Mouse (Mus musculus): ENCODE results near the gene Cct5.

Gene Cct5

GRCm38 (mm10) chr15:31601646-31602374 is at the start of gene Cct5, which contains the start of gene Fam173b:
Gene Cct5, minus strand, starts transcription at chr15:31601804.
Gene Fam173b, plus strand, starts transcription at chr15:31601852.
- DNase-seq, result peak; percentile 99

GRCm38 (mm10) chr15:31650821-31651220 is 49.2 kb upstream of the Cct5 start:
- DNase-seq, result no peak

DNA sequence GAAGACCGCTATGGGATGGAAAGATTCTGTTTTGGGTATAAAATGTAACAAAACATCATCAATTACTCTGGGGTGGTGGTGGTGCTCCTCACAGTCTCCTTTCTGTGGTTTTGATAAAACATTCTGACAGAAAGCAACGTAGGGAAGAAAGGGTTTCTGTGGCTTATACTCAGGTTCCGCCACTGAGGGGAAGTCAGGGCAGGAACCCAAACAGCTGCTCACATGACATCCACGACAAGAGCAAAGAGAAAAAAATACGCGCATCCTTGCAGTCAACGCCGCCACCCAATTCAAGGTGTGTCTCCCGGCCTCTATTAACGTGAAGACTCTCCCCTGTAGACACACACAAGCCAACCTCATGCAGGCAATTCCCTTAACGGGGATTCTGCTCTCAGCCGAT is 48.1 kb upstream of the Cct5 start:
- peak; percentile 4 for DNase-seq

DNA sequence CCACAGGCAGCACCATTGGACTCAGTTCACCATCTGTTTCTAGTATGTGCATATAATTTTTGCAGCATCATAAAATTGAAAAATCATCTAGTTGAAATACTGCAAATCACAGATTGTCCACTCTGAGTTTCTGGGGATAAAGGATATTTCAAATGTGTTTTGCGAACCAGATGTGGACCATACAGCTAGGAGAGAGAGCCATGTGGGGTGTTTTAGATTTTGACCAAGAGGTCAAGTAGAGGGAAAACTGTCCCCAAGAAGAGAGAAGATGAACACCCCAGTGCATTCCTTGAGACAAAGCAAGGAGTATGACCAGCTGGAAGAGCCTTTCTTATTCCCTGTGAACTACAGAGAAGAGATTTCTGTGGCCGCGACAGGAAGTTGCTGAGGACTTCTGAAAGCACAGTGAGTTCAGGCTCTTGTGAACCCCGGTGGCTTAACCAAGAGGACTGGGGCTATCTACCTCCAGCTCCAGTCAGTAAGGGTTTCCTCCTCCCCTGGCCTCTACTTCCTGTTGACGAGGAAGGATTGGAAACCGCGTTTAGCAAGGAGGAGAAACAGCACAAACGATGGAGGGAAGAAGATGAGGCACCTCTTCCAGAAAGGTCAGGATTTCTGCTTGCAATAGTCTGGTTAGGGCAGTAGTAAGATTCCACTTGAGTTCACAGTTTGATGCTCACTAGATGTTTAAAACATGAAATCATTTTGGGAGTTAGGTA is 46.4 kb upstream of the Cct5 start:
- DNase-seq, result no peak

GRCm38 (mm10) chr15:31647225-31647624 is 45.6 kb upstream of the Cct5 start:
- DNase-seq, result no peak

DNA sequence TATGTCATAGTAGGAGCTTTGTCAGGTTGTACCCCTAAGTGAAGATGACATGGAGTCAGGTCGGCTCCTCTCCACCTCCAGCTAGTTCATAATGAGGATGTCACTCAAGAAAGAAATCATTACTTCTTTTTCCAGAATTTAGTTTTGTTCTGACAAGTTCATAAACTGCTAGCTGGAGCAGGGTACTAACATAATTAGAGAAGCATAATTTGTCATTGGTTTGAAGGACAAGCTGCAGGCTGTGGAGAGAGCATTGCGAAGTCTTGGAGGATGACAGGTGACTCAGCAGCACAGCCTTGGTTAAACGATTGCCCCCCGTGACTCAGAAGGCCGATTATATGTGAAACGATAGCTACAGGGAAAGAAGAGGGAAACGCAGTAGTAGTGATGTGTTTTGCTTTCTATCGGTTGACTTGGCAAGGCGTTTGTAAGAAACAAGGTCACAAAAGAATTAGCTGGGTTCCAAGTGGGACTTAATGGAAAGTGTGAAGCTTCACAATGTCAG is 34.5 kb upstream of the Cct5 start:
- no peak for DNase-seq

DNA sequence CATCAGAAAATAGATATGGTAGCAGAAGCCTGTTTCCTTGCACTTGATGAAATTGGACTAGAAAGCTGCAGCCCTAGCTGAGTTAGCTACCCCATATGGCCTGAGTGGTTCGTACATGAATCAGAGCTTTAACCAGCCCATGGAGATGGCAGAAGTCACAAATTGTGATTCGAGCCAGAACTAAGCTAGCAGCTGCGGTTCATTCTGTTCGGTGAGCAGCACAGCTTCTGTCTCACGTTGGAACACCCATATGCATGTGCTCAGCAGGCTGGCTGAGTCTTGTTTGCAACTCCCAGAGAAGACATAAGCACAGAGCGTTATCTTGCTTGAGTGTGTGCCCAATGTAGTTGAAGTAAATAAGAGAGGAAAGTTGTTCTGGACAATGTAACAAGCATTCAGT is 33.0 kb upstream of the Cct5 start:
- DNase-seq, result no peak

DNA sequence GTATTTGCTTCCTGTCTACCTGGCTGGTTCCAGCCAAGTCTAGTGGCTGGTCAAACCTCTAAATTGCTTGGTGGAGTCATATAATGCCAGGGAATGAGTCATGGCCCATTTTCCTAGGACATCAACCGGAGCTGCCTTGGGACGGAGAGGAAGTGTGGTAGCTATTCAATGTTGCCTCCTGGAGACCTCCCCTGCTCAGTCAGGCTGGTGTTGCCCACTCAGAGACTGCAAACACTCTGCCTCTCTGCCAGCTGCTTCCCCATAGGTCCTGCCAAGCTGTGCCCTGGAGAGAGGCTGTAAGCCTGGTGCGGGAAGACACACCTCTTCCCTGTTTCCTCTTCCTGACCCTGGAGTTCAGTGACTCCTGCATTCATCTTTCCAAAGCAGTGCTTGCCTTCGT is 30.9 kb upstream of the Cct5 start:
- no peak for DNase-seq

GRCm38 (mm10) chr15:31631396-31631858 is 29.8 kb upstream of the Cct5 start:
- no peak for DNase-seq

GRCm38 (mm10) chr15:31629556-31629955 is 28.0 kb upstream of the Cct5 start:
- DNase-seq, result no peak

GRCm38 (mm10) chr15:31628180-31628579 is 26.6 kb upstream of the Cct5 start:
- DNase-seq, result no peak

DNA sequence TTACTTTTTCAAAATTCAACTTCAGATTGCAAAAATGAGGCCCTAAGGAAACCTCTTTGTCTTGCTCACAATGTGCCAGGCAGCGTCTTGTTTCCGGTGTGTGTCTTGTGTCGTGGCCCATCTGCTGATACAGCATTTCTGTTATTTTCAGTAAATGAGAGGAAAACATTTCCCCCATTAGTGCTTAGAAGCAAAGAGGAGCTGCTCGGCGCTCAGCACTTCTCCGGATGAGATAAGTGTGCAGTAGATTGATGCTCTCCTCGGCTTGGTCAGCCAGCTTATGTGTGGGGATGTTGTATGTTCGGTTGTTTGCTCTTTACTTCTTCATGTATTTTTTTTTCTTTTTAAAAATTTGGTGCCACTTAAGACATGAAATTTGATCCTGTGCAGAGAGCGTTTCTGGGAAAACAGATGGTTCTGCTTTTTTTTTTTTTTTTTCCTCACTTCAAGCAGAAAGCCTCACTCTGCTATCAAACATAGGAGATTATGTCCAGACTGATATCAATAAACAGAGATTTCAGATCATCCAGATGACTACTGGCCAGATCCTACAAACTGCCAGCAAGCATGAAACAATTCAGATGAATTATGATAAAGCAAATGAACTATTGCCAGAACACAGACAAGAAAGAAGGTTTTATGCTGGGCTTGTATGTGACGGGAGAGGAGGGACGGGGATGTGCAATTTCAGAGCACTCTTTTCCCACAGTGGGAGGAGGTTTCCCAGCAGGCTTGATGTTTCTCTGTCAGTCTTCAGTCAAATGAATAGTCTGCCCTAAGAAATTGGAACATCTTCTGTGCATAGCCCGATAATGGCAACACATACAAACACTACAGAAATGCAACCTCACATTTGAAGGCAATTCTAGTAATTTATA is 25.9 kb upstream of the Cct5 start:
- DNase-seq, result no peak

GRCm38 (mm10) chr15:31619521-31619920 is 17.9 kb upstream of the Cct5 start:
- no peak for DNase-seq

- DNase-seq, result no peak
Observed at GRCm38 (mm10) chr15:31617261-31617660, 15.7 kb upstream of the Cct5 start.

- no peak for DNase-seq
Observed at GRCm38 (mm10) chr15:31614666-31615065, 13.1 kb upstream of the Cct5 start.

DNA sequence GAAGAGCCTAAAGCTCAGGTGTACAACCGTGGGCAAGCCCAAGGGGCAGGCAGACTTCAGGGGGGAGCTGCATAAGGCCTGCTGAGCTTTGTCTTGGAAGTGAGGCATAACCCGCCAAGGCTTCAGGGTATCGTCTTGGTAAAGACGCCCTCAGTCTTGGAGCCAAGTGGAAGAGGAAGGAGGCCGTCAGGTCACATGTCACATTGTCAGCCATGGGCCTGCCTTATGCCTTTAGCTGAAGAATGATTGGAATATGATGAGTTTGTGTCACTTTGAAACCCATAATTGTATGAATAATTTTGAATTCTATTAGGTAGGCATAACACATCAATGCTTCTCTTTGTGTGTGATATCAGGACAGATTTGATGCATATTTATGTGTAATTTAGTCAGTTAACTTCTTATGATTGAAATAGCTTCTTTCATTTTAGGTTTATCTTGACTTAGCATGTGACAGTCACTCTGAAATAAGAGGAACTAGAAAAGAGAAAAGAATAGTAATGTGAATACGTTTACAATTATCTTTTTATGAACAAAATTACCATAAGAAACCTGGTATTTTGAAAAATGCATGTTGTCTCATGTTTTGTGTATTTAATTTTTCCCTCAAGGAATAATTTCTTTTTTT is 12.3 kb upstream of the Cct5 start:
- DNase-seq, result no peak

DNA sequence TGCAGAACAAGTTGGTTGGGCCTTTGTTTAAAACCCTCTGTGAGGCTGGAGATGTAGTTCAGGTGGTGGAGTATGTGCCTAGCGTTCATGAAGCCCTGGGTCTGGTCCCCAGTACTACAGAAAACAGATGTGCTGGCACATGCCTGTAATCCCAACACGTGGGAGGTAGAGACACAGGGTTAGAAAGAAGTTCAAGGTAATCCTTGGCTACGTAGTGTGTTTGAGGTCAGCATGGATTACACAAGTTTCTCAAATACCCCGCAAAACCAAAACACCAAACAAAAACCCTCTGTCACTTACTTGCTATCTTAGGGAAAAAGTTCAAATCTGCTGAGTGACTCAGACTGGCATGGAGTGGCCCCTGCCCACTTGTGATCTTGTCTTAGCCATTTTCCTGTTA is 10.4 kb upstream of the Cct5 start:
- no peak for DNase-seq

- DNase-seq, result no peak
Observed at GRCm38 (mm10) chr15:31611027-31611426, 9.4 kb upstream of the Cct5 start.

GRCm38 (mm10) chr15:31606821-31607220 is 5.2 kb upstream of the Cct5 start:
- no peak for DNase-seq

- no peak for DNase-seq
Observed at GRCm38 (mm10) chr15:31603113-31603512, 1.5 kb upstream of the Cct5 start.

GRCm38 (mm10) chr15:31602426-31602825 is 822 bp upstream of the Cct5 start:
- DNase-seq, result peak; percentile 70

DNA sequence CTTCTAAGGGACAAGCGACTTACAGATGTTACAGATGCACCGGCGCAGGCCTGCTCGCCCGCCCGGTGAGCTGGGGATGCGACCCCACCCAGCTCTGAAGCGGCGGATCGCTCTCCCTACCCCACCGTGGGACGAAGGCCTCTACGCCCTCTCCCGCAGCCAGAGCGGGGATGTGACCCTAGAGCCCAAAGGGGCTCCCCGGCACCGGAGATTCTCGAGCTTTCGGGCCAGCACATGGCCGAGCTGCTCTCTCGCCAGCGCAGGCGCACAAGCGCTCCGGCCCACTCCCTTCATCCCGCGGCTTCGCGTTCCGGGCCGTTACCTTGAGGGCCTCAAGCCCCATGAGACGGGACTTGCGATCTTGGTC is 342 bp downstream of the Cct5 start:
- DNase-seq, result no peak

DNA sequence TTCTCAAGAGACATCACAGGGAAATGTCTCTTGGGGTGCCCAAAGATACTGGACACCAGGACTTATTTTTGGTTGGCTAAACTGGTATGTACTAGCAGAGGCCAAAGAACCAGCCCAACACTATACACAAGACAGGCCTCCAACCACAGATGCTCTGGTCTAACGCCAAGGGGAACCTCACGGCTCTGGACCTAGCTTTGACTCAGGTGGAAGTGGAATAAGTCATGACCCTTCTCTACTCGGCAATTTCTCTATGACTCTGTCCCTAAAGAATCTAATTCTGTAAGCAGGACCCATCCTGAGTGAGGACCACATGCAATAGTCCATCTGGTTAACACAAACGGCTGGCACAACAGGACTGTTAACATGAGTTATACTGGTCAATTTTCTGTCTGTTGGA is 1.8 kb downstream of the Cct5 start:
- no peak for DNase-seq
